Mouse (Mus musculus): Measurements from ENCODE around the gene Ttbk1. TPM values are rescaled to one million over a fixed set of nuclear protein-coding genes. Genes with fewer than 3 reads are reported as not detected.

Gene Ttbk1
- polyA plus RNA-seq, 1 experiment from 2014 or later = 0.11 TPM

DNA sequence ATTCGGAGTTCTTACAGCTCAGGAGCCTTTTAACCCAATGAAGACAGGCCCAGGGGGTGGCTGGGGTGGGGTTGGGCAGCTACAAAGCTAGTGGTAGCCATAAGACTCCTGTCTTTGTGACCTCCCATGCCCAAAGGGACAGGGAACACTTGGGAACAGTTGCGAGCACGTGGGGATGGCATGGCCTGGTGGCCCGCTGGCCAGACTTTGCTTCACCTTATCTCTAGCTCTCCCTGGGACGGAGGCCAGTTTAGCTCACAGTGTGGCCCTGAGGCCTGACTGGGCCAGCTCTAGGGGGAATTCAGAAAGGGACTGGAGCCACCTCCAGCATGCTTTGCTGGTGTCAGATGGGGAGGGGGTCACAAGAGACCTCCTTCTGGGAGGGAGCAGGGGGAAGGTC lies 25.2 kb downstream of the Ttbk1 start:
- Histone ChIP-seq H3K27ac (no peak overlapping the region), H3K4me1 (peaks cover 6% of the 10 kb centered on the region), H3K4me2 (no peak overlapping the region), H3K9me3 (replicated peaks) (no peaks in the 10 kb centered on the region), H3K9ac (no peak overlapping the region), H3K4me3 (no peak overlapping the region), H3K27me3 (replicated peaks) (peaks cover 77% of the 10 kb centered on the region), H3K36me3 (no peaks in the 10 kb centered on the region)
- ATAC-seq = no peak
- WGBS (ENCODE audit: insufficient replicate concordance) = 45% methylated on average over 5 of the region's 5 CpGs

DNA sequence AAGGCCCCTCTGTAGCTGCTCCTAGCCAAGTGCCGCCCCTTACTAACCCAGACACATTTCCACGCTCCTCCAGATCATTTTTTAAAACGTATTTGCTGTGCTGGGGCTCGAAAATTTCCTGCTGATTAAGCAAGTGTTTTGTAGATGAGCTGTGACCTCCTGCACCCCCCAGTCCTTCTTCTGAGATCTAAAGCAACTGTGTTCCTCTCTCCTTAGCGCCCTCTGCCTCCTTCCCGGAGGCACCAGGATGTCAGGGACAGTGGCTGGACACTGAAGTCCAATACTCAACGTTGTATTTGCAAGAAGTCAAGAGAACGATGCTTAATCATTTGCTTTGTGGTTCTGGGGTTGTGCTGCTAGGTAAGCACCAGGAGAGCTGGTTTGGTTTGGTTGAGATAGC lies 26.1 kb downstream of the Ttbk1 start:
- H3K27ac ChIP-seq = no peak overlapping the region
- H3K9me3 ChIP-seq (replicated peaks) = no peaks in the 10 kb centered on the region
- H3K4me3 ChIP-seq = peak overlapping the region; percentile 35
- ATAC-seq = no peak
- H3K4me2 ChIP-seq = peak overlapping the region; percentile 55
- no peaks in the 10 kb centered on the region for H3K36me3 ChIP-seq
- peaks cover 6% of the 10 kb centered on the region for H3K4me1 ChIP-seq
- WGBS (ENCODE audit: insufficient replicate concordance) = 6% methylated on average over 8 of the region's 8 CpGs
- H3K27me3 ChIP-seq (replicated peaks) = peaks cover 86% of the 10 kb centered on the region
- no peak overlapping the region for H3K9ac ChIP-seq

DNA sequence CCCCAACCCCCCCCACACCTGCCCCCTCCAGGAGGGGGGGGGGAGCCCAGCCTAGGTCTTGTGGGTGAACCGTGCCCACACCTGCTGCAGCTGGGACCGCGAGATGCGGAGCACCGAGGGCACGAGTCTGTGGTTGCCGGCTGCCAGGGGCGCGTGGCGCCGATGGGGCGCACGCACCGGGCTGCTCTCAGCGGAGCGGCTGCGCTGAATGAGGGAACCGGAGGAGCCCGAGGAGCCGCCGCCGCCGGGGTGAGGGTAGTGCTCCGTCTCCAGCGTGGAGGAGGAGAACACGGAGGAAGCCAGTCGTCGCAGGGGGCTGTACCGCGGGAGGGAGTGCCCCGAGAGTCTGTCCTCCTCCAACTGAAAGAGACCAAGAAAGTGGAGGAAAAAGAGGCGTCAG lies 26.8 kb downstream of the Ttbk1 start:
- peak overlapping the region; percentile 55 for H3K4me2 ChIP-seq
- WGBS (ENCODE audit: insufficient replicate concordance) = 1% methylated on average over 32 of the region's 32 CpGs
- H3K9ac ChIP-seq = no peak overlapping the region
- no peak overlapping the region for H3K27ac ChIP-seq
- H3K4me1 ChIP-seq = peaks cover 6% of the 10 kb centered on the region
- no peaks in the 10 kb centered on the region for H3K9me3 ChIP-seq (replicated peaks)
- no peak for ATAC-seq
- H3K27me3 ChIP-seq (replicated peaks) = peaks cover 93% of the 10 kb centered on the region
- H3K4me3 ChIP-seq = peak overlapping the region; percentile 35
- no peaks in the 10 kb centered on the region for H3K36me3 ChIP-seq

DNA sequence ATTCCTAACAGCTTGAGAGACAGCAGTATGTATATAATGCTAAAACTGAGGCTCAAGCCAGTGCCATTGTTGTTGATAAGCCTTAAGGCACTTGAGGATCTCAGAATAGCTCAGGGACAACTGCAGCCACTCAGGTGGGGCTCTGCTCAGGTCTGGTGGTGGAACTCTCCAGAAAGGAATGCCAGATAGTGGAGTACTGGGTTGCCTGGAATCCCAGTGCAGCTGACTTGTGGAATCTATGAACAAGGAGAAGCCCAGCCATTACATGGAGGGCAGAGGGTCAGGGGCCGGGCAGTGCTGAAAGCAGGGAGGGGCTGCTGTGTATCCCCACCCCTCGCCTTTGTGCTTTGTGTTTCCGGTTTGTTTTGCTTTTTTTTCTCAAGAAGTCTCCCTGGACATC lies 29.0 kb downstream of the Ttbk1 start:
- peaks cover 97% of the 10 kb centered on the region for H3K27me3 ChIP-seq (replicated peaks)
- no peak overlapping the region for H3K4me2 ChIP-seq
- H3K4me1 ChIP-seq = peaks cover 18% of the 10 kb centered on the region
- no peak overlapping the region for H3K9ac ChIP-seq
- H3K9me3 ChIP-seq (replicated peaks) = no peaks in the 10 kb centered on the region
- 26% methylated on average over 3 of the region's 3 CpGs for WGBS (ENCODE audit: insufficient replicate concordance)
- no peak overlapping the region for H3K4me3 ChIP-seq
- ATAC-seq = no peak
- H3K36me3 ChIP-seq = no peaks in the 10 kb centered on the region
- no peak overlapping the region for H3K27ac ChIP-seq

DNA sequence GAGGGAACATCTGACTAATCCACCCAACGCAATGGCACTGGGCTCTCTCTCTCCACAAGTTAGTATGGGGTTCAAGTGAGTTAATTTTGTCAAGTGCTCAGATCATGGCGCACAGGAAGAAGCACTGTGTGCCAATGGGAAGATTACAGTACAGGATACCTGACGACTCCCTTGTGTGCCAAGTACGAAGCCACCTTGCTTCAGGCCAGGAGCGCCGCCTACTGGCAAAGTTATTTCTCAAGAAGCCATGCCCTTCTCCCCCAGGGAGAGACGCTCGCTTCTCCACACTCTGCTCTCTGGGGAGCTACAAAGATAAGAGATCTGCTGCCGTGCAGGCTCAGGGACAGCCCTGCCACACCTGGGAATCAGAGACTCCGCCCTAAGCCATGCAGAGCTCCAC lies 29.7 kb downstream of the Ttbk1 start:
- Histone ChIP-seq H3K9ac (no peak overlapping the region), H3K9me3 (replicated peaks) (no peaks in the 10 kb centered on the region), H3K27me3 (replicated peaks) (peaks cover 98% of the 10 kb centered on the region), H3K4me3 (no peak overlapping the region), H3K27ac (no peak overlapping the region), H3K4me2 (no peak overlapping the region), H3K4me1 (peaks cover 22% of the 10 kb centered on the region), H3K36me3 (no peaks in the 10 kb centered on the region)
- no peak for ATAC-seq
- 4% methylated on average over 10 of the region's 10 CpGs for WGBS (ENCODE audit: insufficient replicate concordance)

DNA sequence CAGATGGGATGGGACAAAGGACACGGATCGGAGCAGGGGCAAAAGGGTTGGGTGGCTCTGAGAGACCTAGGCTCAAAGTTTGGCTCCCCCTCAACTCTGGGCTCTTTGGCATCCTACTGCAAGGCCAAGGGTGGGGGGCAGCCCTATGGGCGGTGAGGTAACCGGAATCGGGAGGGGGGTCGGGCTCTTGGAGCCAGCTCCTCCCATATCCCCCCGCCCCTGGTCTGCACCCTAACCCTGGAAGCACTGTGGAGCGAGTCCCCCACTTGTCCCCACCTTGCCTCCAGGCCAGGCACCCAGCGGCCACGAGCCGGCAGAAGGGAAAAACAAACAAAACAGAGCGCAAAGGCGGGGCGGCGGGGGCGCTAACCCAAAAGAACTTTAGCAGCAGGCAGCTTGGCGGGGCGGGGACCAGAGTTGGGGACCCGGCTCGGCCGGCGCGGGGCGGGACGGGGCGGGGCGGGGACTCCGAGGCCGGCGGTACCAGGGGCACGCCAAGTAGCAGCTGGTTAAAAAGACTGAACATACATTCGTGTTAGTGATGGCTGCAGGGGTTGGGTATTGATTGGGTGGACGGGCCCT lies 32.3 kb downstream of the Ttbk1 start:
- Histone ChIP-seq H3K9ac (no peak overlapping the region), H3K9me3 (replicated peaks) (no peaks in the 10 kb centered on the region), H3K4me3 (peak overlapping the region; percentile 41), H3K27me3 (replicated peaks) (peaks cover 97% of the 10 kb centered on the region), H3K4me1 (peaks cover 17% of the 10 kb centered on the region), H3K27ac (no peak overlapping the region), H3K4me2 (peak overlapping the region; percentile 60), H3K36me3 (no peaks in the 10 kb centered on the region)
- no peak for ATAC-seq
- WGBS (ENCODE audit: insufficient replicate concordance) = 2% methylated on average over 33 of the region's 33 CpGs

DNA sequence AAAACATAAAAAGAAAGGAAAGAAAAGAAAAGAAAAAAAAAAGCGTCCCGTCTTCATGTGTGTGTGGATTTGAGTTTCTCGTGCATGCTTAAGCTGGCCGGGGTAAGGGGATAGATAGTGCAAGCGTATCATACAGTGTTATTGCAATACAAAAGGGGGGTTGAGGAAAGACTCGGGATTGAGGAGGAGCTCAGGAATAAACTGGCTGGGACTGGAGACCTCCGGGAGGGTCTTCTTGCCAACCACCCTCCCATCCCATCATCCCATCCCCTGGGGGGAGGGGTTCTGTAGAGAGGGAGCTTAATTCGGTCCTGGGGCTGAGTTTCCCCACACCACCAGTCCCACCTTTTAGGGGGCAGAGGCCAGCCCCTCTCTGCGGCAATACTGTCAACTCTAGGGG lies 32.9 kb downstream of the Ttbk1 start:
- H3K9me3 ChIP-seq (replicated peaks) = no peaks in the 10 kb centered on the region
- peaks cover 16% of the 10 kb centered on the region for H3K4me1 ChIP-seq
- peak overlapping the region; percentile 6 for H3K4me3 ChIP-seq
- no peak overlapping the region for H3K27ac ChIP-seq
- H3K27me3 ChIP-seq (replicated peaks) = peaks cover 92% of the 10 kb centered on the region
- no peaks in the 10 kb centered on the region for H3K36me3 ChIP-seq
- H3K9ac ChIP-seq = no peak overlapping the region
- WGBS (ENCODE audit: insufficient replicate concordance) = 5% methylated on average over 9 of the region's 9 CpGs
- peak overlapping the region; percentile 60 for H3K4me2 ChIP-seq
- ATAC-seq = no peak

DNA sequence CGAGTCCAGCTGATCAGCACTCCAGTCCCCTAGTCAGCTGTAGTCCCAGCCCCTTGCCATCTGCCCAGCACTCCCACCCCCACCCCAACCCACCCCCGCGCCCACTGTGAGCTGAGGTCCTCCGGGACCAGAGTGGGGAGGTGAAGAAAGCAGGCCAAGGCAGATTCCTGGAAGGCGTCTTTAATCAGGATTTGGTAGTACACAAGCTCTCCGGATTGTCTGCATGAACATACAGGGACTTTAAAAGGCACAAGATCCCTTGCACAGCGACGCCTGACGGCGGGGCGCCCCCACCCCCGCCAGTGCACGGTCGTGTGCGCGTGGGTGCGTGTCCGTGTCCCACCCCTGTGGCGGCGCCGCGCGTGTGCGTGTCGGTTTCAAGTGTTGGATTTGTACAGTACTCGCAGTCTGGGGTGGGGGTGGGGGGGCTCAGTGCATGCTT lies 33.5 kb downstream of the Ttbk1 start:
- peak overlapping the region; percentile 60 for H3K4me2 ChIP-seq
- WGBS (ENCODE audit: insufficient replicate concordance) = 5% methylated on average over 26 of the region's 26 CpGs

DNA sequence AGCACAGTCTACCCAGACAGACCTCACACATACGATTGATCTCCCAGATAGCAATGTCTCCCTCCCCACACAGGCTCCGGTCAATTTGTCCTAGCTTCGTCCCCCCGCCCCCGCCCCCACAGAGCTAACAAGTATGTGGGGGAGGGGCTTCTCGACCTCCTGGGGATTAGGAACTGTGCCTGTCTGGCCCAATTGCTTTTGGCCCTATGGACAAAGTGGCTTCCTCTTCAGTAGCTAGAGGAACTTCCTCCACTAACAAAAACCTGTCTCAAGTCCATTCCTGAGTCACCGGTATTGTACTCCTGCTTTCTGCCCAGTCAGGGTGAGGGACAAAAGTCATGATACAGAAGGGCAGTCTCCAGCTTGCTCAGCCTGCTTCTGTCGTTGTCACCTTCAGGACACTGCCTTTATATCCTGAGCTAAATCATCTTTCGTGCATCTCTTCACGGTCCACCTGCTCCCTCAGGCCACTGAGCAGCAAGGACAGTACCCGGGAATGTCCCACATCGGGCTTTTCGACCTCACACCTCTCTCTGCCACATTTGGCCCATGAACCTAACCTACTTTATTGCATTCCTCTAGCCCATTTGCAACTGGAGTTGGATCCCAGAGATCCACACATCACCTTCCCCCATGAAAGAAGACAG lies 34.0 kb downstream of the Ttbk1 start:
- Histone ChIP-seq H3K4me2 (no peak overlapping the region; the same call in 1 of the 2 replicates), H3K9me3 (replicated peaks) (no peaks in the 10 kb centered on the region), H3K4me1 (peaks cover 16% of the 10 kb centered on the region), H3K4me3 (no peak overlapping the region), H3K9ac (no peak overlapping the region), H3K27me3 (replicated peaks) (peaks cover 85% of the 10 kb centered on the region), H3K27ac (no peak overlapping the region), H3K36me3 (no peaks in the 10 kb centered on the region)
- 8% methylated on average over 13 of the region's 13 CpGs for WGBS (ENCODE audit: insufficient replicate concordance)
- ATAC-seq = no peak

More for the DNA sequence above, 33.5 kb downstream of the Ttbk1 start:
- peak overlapping the region; percentile 27 for H3K4me3 ChIP-seq
- ATAC-seq = no peak
- peaks cover 16% of the 10 kb centered on the region for H3K4me1 ChIP-seq
- H3K9me3 ChIP-seq (replicated peaks) = no peaks in the 10 kb centered on the region
- H3K36me3 ChIP-seq = no peaks in the 10 kb centered on the region
- H3K27me3 ChIP-seq (replicated peaks) = peaks cover 87% of the 10 kb centered on the region
- no peak overlapping the region for H3K27ac ChIP-seq
- no peak overlapping the region for H3K9ac ChIP-seq

DNA sequence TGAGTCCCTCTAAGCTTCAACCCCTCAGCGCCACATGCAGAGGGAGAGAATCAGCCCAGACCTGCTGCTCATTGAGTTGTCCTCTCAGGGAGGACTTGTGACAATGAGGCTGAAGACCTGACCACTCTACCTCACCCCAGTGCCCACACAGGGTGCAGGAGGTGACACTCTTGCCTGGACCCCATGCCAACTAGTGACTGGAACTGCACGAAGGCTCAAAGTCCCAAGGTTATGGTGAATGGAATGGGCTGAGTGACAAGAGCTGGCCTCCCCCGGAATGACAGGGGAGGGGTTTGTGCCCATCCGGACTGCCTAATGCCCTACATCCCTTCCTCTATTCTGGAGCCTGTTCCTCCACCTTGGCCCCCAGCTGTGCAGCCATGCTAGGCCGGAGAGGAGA lies 34.8 kb downstream of the Ttbk1 start:
- Histone ChIP-seq H3K4me2 (no peak overlapping the region), H3K9ac (no peak overlapping the region), H3K27ac (no peak overlapping the region), H3K27me3 (replicated peaks) (peaks cover 78% of the 10 kb centered on the region), H3K36me3 (no peaks in the 10 kb centered on the region), H3K9me3 (replicated peaks) (no peaks in the 10 kb centered on the region), H3K4me1 (peaks cover 16% of the 10 kb centered on the region), H3K4me3 (no peak overlapping the region)
- 31% methylated on average over 5 of the region's 5 CpGs for WGBS (ENCODE audit: insufficient replicate concordance)
- no peak for ATAC-seq

DNA sequence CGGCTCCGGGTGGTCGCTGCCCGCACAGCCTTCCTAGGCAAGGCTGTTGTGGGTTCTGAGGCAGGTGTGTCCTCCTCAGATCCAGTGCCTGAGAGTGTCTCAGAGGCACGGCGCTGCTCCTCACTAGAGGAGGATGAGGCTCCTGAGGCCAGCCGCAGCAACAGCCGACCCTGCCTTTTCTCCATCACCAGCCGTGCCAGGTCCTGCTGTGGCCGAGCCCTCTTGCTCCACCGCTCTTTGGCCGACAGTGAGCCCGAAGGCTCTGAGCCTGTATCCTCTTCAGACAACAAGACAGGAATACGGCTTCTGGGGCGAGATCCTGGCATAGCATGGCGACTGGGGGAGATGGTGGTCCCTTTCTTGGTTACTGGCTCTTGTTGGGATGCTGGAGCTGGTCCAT lies 41.2 kb downstream of the Ttbk1 start:
- no peak overlapping the region for H3K27ac ChIP-seq
- H3K9ac ChIP-seq = no peak overlapping the region
- H3K4me2 ChIP-seq = no peak overlapping the region
- H3K4me1 ChIP-seq = peaks cover 8% of the 10 kb centered on the region; the same call in 1 of the 2 replicates
- H3K9me3 ChIP-seq (replicated peaks) = no peaks in the 10 kb centered on the region
- H3K27me3 ChIP-seq (replicated peaks) = peaks cover 78% of the 10 kb centered on the region
- no peak overlapping the region for H3K4me3 ChIP-seq
- ATAC-seq = no peak
- WGBS (ENCODE audit: insufficient replicate concordance) = 76% methylated on average over 16 of the region's 16 CpGs
- H3K36me3 ChIP-seq = no peaks in the 10 kb centered on the region

DNA sequence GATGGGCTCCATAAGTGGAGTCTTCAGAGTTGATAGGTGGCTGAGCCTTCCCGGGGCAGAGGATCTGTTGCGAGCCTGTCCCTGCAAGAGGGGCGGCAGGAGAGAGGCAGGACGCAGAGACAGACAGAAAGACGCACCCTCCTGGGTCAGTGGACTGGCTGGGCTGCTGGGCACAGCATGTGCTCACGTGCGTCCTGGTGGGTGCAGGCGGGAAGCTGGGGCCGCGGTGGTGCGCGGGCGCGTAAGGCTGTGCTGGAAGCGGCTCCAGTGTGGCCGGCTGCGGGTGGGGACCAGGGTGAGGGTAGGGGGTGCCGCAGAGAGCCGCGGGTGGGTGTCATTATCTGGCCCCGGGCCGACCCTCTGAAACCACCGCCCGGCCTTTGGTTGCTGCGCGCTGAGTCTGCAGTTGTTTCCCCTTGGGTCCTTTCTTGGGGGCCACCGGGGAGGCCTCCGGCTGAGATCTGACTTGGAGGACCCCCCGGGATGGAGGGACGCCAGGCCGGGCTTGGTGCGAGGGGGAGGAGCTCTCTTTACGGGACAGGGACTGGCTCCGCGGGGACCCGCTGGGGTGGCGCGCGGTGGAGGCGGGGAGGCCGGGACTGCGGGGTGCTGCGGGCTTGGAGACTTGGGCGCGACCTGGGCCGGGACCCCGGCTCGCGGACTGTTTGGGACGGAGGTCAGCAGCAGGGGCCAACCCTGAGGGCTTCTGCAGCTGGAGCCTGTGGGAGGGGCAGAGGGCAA lies 42.5 kb downstream of the Ttbk1 start:
- no peak for ATAC-seq
- H3K27me3 ChIP-seq (replicated peaks) = peaks cover 72% of the 10 kb centered on the region
- 5% methylated on average over 50 of the region's 50 CpGs for WGBS (ENCODE audit: insufficient replicate concordance)

More for the DNA sequence above, 42.5 kb downstream of the Ttbk1 start:
- no peak overlapping the region for H3K9ac ChIP-seq
- peaks cover 8% of the 10 kb centered on the region; the same call in 1 of the 2 replicates for H3K4me1 ChIP-seq
- H3K27ac ChIP-seq = no peak overlapping the region
- no peaks in the 10 kb centered on the region for H3K9me3 ChIP-seq (replicated peaks)
- H3K4me2 ChIP-seq = peak overlapping the region; percentile 50
- H3K36me3 ChIP-seq = no peaks in the 10 kb centered on the region
- H3K4me3 ChIP-seq = peak overlapping the region; percentile 18
